Mouse (Mus musculus) pancreas, adult 10 weeks (tissue): Measurements from ENCODE around the gene Ptpro. TPM values are rescaled to one million over a fixed set of nuclear protein-coding genes. Genes with fewer than 3 reads are reported as not detected.

Experiments
- polyA plus RNA-seq: library from polyadenylated mRNA; stranded (reverse); fragments of 350-450 nt; fragmentation: Illumina TruSeq; extraction: RNeasy Lipid Tissue Mini Kit (QIAGEN cat#74804); gene quantifications from one replicate; pipeline ENCODE4 v1.2.3, GENCODE M21; 2015; ENCODE audit warnings: low read depth, low replicate concordance; ENCODE audit not compliant: insufficient read depth

The Ptpro gene
- polyA plus RNA-seq: 0.79 TPM

GRCm38 (mm10) chr6:137252194-137252886 is at the start of gene Ptpro:
Ptpro (plus strand) TSS chr6:137252319.

Other genes with a start within 250 kb of the Ptpro start
- 0.70 TPM for gene Rerg, start 81.8 kb upstream of the Ptpro start, polyA plus RNA-seq